Mouse (Mus musculus) midbrain, embryonic 12.5 days (tissue): Measurements from ENCODE around the gene Gm21976. TPM values are rescaled to one million over a fixed set of nuclear protein-coding genes. Genes with fewer than 3 reads are reported as not detected.

Source experiments
- ATAC-seq: fragments of 200-750 bp; cut with Nextera tagmentation; 2 replicates; pipeline ENCODE4 v1.8.0; 2017; ENCODE audit warnings: low read depth, moderate TSS enrichment, moderate library complexity; ENCODE audit not compliant: low FRiP score
- H3K27ac ChIP-seq: fragments of 300-500 bp; sonication (generic); replicated peaks from 2 replicates; pipeline ENCODE4 v1.5.1; 2016; ENCODE audit warnings: mild to moderate bottlenecking
- H3K27me3 ChIP-seq: fragments of 300-500 bp; sonication (generic); 2 replicates; pipeline ENCODE4 v1.6.1; 2016; ENCODE audit warnings: mild to moderate bottlenecking
- H3K36me3 ChIP-seq: fragments of 300-500 bp; sonication (generic); 2 replicates; pipeline ENCODE4 v1.6.1; 2016
- H3K4me1 ChIP-seq: fragments of 300-500 bp; sonication (generic); 2 replicates; pipeline ENCODE4 v1.6.1; 2016
- H3K4me2 ChIP-seq: fragments of 300-500 bp; sonication (generic); replicated peaks from 2 replicates; pipeline ENCODE4 v1.6.1; 2016; ENCODE audit warnings: mild to moderate bottlenecking, moderate library complexity
- H3K4me3 ChIP-seq: fragments of 300-500 bp; sonication (generic); 2 replicates; pipeline ENCODE4 v1.5.1; 2016; ENCODE audit warnings: mild to moderate bottlenecking
- H3K9ac ChIP-seq: fragments of 300-500 bp; sonication (generic); replicated peaks from 2 replicates; pipeline ENCODE4 v1.6.1; 2016; ENCODE audit warnings: mild to moderate bottlenecking, moderate library complexity
- H3K9me3 ChIP-seq: fragments of 300-500 bp; sonication (generic); 2 replicates; pipeline ENCODE4 v1.6.1; 2016; ENCODE audit warnings: mild to moderate bottlenecking
- WGBS: fragments of 180-500 bp; shearing (Covaris S2); methylation state at CpG from one replicate; pipeline ENCODE4 v1.1.7; 2016; 5-methylcytosine and 5-hydroxymethylcytosine counted together
- polyA plus RNA-seq: library from polyadenylated mRNA; unstranded; fragments of >200 nt; fragmentation: Nextera tagmentation; extraction: Ambion mirVana; gene quantifications from 2 replicates; pipeline ENCODE4 v1.2.1, GENCODE M21; 2016

Gene Gm21976
- polyA plus RNA-seq, 1 experiment from 2014 or later = not detected

DNA sequence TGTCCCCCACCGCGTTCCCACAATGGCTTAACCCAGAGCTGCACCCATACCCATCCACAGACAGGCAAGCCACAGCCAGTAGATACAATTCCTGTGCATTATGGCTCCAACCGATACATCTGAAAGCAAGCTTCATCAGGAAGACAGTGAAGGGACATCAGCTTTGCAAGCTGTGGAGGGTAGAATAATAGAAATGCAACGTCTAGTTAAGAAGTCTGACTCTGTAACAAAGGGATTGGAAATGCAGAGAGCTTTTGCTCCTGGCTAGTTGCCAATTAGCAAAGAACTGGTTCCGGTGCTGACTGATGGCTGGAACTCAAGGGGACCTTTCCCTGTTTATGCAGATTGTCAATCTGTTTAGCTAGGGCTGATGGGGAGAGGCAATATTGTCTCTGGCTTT lies 26.7 kb downstream of the Gm21976 start:
- no peak for ATAC-seq
- Histone ChIP-seq H3K9me3 (no peaks in the 10 kb centered on the region), H3K4me3 (no peak overlapping the region), H3K9ac (no peak overlapping the region), H3K4me1 (peaks cover 9% of the 10 kb centered on the region; the same call in 1 of the 2 replicates), H3K36me3 (peaks cover 36% of the 10 kb centered on the region), H3K27me3 (no peaks in the 10 kb centered on the region), H3K4me2 (no peak overlapping the region), H3K27ac (0 out of 2 replicates have a peak overlapping the region, but pooled peaks have one; percentile 5)
- WGBS = 39% methylated on average over 5 of the region's 5 CpGs

GRCm38 (mm10) chr13:98306852-98307475 lies 27.3 kb downstream of the Gm21976 start:
- WGBS = 57% methylated on average over 14 of the region's 14 CpGs
- Histone ChIP-seq H3K27me3 (no peaks in the 10 kb centered on the region), H3K4me3 (no peak overlapping the region), H3K27ac (peak overlapping the region; percentile 35), H3K9me3 (no peaks in the 10 kb centered on the region), H3K9ac (no peak overlapping the region), H3K4me1 (peaks cover 9% of the 10 kb centered on the region; the same call in 1 of the 2 replicates), H3K4me2 (no peak overlapping the region), H3K36me3 (peaks cover 41% of the 10 kb centered on the region)
- no peak for ATAC-seq

DNA sequence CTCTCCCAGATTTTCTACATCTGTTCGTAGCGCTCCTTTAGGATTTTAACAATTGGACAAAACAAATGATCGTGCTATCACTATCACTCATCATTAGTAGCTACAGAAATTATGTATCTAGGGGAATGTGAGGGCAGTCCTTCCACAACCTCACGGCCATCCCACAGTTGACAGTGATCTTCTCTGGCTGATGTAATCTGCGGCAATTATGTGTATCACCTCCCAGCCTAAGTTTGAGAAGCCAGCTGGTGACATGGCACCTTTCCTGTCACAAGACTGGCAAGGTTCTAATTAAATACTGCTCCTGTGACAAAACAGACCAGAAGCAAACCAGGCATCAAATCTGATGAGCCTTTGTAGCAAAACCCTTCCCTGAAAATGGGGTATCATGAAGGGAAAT lies 28.3 kb downstream of the Gm21976 start:
- Histone ChIP-seq H3K9me3 (no peaks in the 10 kb centered on the region), H3K9ac (no peak overlapping the region), H3K4me3 (no peak overlapping the region), H3K4me2 (no peak overlapping the region), H3K36me3 (peaks cover 51% of the 10 kb centered on the region), H3K27me3 (no peaks in the 10 kb centered on the region), H3K4me1 (peaks cover 9% of the 10 kb centered on the region; the same call in 1 of the 2 replicates), H3K27ac (no peak overlapping the region)
- 83% methylated on average over 5 of the region's 5 CpGs for WGBS
- no peak for ATAC-seq

DNA sequence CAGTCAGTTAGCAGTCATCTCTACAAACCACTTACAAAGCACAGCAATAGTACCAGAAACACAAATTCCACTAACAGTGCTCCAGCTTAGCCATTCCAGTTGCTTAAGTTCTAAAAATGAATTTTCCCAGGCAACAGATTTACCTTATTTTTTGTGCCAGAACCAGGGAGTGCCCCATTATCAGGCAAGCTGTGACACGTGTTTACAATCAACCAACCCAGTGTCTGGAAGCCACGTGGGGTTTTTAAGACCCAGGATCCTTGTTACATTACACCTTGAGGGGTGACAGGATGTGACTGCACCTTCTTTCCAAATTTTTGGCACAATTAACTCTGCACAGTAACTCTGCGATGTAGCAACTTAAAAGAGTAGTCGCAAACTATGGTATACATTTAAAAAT lies 29.0 kb downstream of the Gm21976 start:
- Histone ChIP-seq H3K9me3 (no peaks in the 10 kb centered on the region), H3K4me3 (no peak overlapping the region), H3K36me3 (peaks cover 58% of the 10 kb centered on the region), H3K27me3 (no peaks in the 10 kb centered on the region), H3K4me2 (no peak overlapping the region), H3K9ac (no peak overlapping the region), H3K27ac (no peak overlapping the region), H3K4me1 (peaks cover 9% of the 10 kb centered on the region; the same call in 1 of the 2 replicates)
- no peak for ATAC-seq
- WGBS = 92% methylated on average over 4 of the region's 4 CpGs

DNA sequence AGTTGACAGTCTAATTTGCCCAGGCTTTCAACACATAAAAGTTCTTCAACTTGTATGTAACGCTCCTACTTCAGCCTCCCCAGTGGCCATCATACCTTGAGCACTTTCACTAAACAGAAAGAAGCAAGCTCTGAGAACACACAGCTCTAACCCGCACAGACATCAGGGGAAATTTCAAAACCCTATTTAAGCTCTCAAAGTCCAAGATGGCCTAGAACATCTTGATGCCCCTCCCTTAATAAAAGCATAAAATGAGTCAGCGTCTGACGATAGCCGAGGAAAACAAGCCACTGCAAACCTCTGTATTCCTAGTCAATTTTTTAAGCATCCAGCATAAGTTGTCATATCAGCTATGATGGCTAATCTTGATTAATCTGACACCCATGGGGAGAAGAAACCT lies 31.9 kb downstream of the Gm21976 start:
- 95% methylated on average over 5 of the region's 5 CpGs for WGBS
- H3K4me1 ChIP-seq = peaks cover 20% of the 10 kb centered on the region
- no peak overlapping the region for H3K9ac ChIP-seq
- H3K9me3 ChIP-seq = no peaks in the 10 kb centered on the region
- ATAC-seq = no peak
- H3K4me2 ChIP-seq = no peak overlapping the region
- H3K4me3 ChIP-seq = no peak overlapping the region
- no peak overlapping the region for H3K27ac ChIP-seq
- no peaks in the 10 kb centered on the region for H3K27me3 ChIP-seq
- H3K36me3 ChIP-seq = peaks cover 59% of the 10 kb centered on the region

- WGBS = 89% methylated on average over 7 of the region's 7 CpGs
- Histone ChIP-seq H3K4me1 (peaks cover 15% of the 10 kb centered on the region), H3K4me2 (no peak overlapping the region), H3K27me3 (no peaks in the 10 kb centered on the region), H3K9ac (no peak overlapping the region), H3K27ac (no peak overlapping the region), H3K36me3 (peaks cover 49% of the 10 kb centered on the region), H3K9me3 (no peaks in the 10 kb centered on the region), H3K4me3 (no peak overlapping the region)
- ATAC-seq = no peak
Observed at GRCm38 (mm10) chr13:98313631-98314030, 33.9 kb downstream of the Gm21976 start.

- no peaks in the 10 kb centered on the region for H3K9me3 ChIP-seq
- peaks cover 37% of the 10 kb centered on the region for H3K36me3 ChIP-seq
- WGBS = 81% methylated on average over 4 of the region's 4 CpGs
Observed at GRCm38 (mm10) chr13:98315124-98315523, 35.4 kb downstream of the Gm21976 start.

DNA sequence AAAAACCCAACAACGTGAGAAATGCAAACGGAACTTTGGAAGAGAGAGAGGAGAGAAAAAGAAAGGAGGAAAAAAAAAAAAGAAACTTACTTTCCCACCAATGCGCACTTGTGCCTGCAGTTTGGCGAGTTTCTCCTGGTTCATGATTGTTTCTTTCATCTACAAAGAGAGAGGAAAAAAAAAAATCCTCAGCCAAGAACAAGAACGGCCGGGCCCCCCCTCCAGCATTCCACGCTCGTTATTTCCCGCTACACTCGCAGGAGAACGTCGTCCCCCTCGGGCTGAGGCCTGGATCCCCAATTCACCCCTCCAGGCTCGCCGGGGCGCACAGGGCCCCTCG lies 36.4 kb downstream of the Gm21976 start:
- Histone ChIP-seq H3K4me3 (peak overlapping the region; percentile 85), H3K27me3 (no peaks in the 10 kb centered on the region), H3K36me3 (peaks cover 27% of the 10 kb centered on the region), H3K9me3 (no peaks in the 10 kb centered on the region), H3K27ac (peak overlapping the region; percentile 84), H3K9ac (peak overlapping the region; percentile 98), H3K4me1 (peaks cover 15% of the 10 kb centered on the region), H3K4me2 (peak overlapping the region; percentile 72)
- 0% methylated on average over 17 of the region's 17 CpGs for WGBS
- no peak for ATAC-seq

More at GRCm38 (mm10) chr13:98315124-98315523, 35.4 kb downstream of the Gm21976 start:
- H3K4me1 ChIP-seq = peaks cover 15% of the 10 kb centered on the region
- H3K9ac ChIP-seq = no peak overlapping the region
- no peaks in the 10 kb centered on the region for H3K27me3 ChIP-seq
- H3K4me2 ChIP-seq = peak overlapping the region; percentile 72
- no peak for ATAC-seq
- no peak overlapping the region for H3K27ac ChIP-seq
- peak overlapping the region; percentile 85; the same call in 1 of the 2 replicates for H3K4me3 ChIP-seq

GRCm38 (mm10) chr13:98316480-98317245 lies 37.0 kb downstream of the Gm21976 start, which contains the start of gene Btf3:
TSS of gene Btf3 (minus strand) at chr13:98317006.
- H3K27ac ChIP-seq = peak within 1 kb of the TSS; percentile 84
- H3K4me3 ChIP-seq = peak within 1 kb of the TSS; percentile 85
- peaks cover 21% of the 10 kb centered on the region for H3K36me3 ChIP-seq
- WGBS = under 1% methylated on average over 84 of the region's 90 CpGs
- no peaks in the 10 kb centered on the region for H3K9me3 ChIP-seq
- peaks cover 15% of the 10 kb centered on the region for H3K4me1 ChIP-seq
- H3K4me2 ChIP-seq = peak within 1 kb of the TSS; percentile 72
- peak; percentile 94 for ATAC-seq
- no peaks in the 10 kb centered on the region for H3K27me3 ChIP-seq
- H3K9ac ChIP-seq = peak within 1 kb of the TSS; percentile 98

GRCm38 (mm10) chr13:98317246-98317677 lies 37.6 kb downstream of the Gm21976 start:
- WGBS = 3% methylated on average over 16 of the region's 16 CpGs
- peak overlapping the region; percentile 85 for H3K4me3 ChIP-seq
- peak; percentile 27; the same call in 1 of the 2 replicates for ATAC-seq
- H3K9me3 ChIP-seq = no peaks in the 10 kb centered on the region
- H3K27me3 ChIP-seq = no peaks in the 10 kb centered on the region
- peak overlapping the region; percentile 84 for H3K27ac ChIP-seq
- peak overlapping the region; percentile 98 for H3K9ac ChIP-seq
- H3K4me1 ChIP-seq = peaks cover 15% of the 10 kb centered on the region
- H3K4me2 ChIP-seq = peak overlapping the region; percentile 72
- H3K36me3 ChIP-seq = peaks cover 15% of the 10 kb centered on the region

- 94% methylated on average over 6 of the region's 6 CpGs for WGBS
- no peak for ATAC-seq
- Histone ChIP-seq H3K4me3 (no peak overlapping the region), H3K36me3 (peaks cover 10% of the 10 kb centered on the region), H3K4me1 (peaks cover 15% of the 10 kb centered on the region), H3K9me3 (no peaks in the 10 kb centered on the region), H3K27me3 (no peaks in the 10 kb centered on the region), H3K4me2 (peak overlapping the region; percentile 72; the same call in 1 of the 2 replicates), H3K27ac (no peak overlapping the region), H3K9ac (no peak overlapping the region)
Observed at GRCm38 (mm10) chr13:98317911-98318310, 38.2 kb downstream of the Gm21976 start.

GRCm38 (mm10) chr13:98325034-98325433 lies 45.3 kb downstream of the Gm21976 start:
- no peak for ATAC-seq
- 79% methylated on average over 11 of the region's 11 CpGs for WGBS
- H3K4me1 ChIP-seq = no peaks in the 10 kb centered on the region
- peaks cover 3% of the 10 kb centered on the region; the same call in 1 of the 2 replicates for H3K36me3 ChIP-seq
- H3K27me3 ChIP-seq = no peaks in the 10 kb centered on the region
- H3K4me3 ChIP-seq = no peak overlapping the region
- no peak overlapping the region for H3K9ac ChIP-seq
- no peak overlapping the region for H3K4me2 ChIP-seq
- H3K9me3 ChIP-seq = no peaks in the 10 kb centered on the region
- H3K27ac ChIP-seq = no peak overlapping the region
